Mouse (Mus musculus): ENCODE measurements around the gene Fut8.
"Not testable (repeated sequence)": the region's sequence is repeated elsewhere in the genome, so short reads cannot be mapped to it uniquely, and the experiment has no call there.

Fut8 gene

GRCm38 (mm10) chr12:77500439-77501055 is 262.6 kb downstream of the Fut8 start:
- no peak for DNase-seq (ENCODE audit: low read depth, low spot score)

DNA sequence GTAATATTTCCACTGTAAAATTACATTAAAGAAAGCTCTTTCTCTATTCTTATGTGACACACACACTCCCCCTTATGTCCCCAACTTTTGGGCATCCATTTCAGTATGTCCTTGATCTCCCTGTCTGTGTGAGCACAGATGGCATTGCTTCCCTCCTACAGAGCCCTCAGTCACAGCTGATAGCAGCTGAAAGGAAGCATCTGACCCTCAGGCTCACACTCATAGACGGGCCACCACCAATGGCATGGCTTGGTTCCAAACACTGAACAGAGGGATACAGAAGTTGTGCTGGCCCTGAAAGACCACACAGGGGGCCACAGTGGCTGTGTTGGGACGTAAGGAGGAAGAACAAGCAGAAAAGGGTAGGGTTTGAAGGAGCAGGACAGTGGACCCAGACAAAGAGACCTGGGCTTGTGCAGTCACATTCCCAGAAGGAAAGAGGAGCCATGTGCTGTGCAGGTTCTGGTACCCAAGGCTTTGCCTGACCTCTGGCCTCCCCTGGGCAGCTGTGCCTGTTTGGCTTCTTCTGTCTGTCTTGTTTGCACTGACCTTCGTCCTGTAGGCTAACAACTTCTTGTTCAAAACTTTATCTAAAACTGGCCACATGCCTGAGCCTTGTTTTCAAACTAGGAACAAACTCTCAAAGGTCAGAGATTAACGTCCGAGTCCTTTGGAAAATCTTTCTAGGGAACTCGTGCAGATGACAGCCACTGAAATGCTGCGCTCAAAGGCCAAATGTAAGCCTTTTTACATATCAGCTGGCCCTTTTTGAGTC is 263.7 kb downstream of the Fut8 start:
- DNase-seq (ENCODE audit: low read depth, low spot score) = no peak

DNA sequence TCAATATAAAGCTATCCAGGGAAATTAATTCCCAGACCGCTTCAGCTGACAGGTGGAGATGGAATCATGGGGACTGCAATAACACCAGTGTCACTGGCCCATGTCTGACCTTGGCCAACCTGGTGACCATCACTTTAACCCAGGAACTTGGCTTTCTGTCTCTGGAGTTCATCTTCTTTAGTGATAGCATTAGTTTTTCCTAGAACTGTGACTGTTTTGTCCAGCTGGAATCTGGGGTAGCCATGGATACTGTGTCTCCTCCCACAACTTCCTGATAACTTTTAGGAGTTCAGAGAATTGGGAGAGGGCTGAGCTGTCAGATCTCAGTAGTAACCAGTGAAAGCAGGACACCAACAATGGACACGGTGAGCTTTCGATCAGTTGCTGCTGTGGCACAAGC is 264.3 kb downstream of the Fut8 start:
- DNase-seq (ENCODE audit: low read depth, low spot score) = no peak

GRCm38 (mm10) chr12:77505431-77505830 is 267.5 kb downstream of the Fut8 start:
- DNase-seq (ENCODE audit: low read depth, low spot score) = no peak

- no peak for DNase-seq (ENCODE audit: low read depth, low spot score)
Measured at GRCm38 (mm10) chr12:77507770-77508169, 269.8 kb downstream of the Fut8 start.

GRCm38 (mm10) chr12:77510758-77511157 is 272.8 kb downstream of the Fut8 start:
- no peak for DNase-seq (ENCODE audit: low read depth, low spot score)

DNA sequence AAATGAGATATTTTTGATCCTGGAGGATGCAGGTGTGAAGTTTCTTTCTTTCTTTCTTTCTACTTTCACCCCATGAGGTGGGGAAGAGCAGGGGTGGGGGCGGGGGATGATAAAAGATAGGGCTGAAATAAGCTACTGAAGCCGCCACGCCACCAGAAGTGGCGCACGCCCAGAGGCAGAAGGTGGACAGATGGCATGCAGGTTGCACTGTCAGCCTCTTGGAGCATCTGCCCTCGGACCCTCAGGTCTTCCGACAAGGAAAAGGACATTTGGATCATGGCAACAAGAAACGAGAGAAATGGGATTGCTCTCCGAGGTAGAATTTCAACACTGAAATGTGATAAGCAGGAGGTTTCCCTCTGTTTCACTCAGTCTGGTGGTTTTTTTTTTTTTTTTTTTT is 273.3 kb downstream of the Fut8 start:
- no peak for DNase-seq (ENCODE audit: low read depth, low spot score)

GRCm38 (mm10) chr12:77511631-77512030 is 273.7 kb downstream of the Fut8 start:
- no peak for DNase-seq (ENCODE audit: low read depth, low spot score)

- no peak for DNase-seq (ENCODE audit: low read depth, low spot score)
Measured at GRCm38 (mm10) chr12:77516805-77517204, 278.9 kb downstream of the Fut8 start.

DNA sequence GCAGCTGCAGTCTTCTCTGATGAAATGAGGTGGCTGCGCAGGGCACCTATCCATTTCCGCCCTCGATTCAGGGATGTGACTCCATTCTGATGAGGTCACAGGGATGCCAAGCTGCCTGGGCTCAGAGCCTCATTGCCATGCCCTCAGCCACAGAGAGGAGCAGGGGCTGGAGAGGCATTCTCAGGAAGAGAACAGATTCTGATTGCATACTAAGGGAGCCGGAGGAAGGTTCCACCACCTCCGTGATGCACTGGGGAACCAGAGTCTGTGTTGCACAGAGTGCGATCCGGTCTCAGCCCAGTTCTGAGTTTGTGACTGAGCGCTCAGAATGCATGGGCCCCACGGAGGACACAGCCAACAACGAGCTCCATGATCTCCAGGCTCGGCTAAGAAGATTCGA is 279.8 kb downstream of the Fut8 start:
- no peak for DNase-seq (ENCODE audit: low read depth, low spot score)

- no peak for DNase-seq (ENCODE audit: low read depth, low spot score)
Measured at GRCm38 (mm10) chr12:77519534-77520102, 281.7 kb downstream of the Fut8 start.

DNA sequence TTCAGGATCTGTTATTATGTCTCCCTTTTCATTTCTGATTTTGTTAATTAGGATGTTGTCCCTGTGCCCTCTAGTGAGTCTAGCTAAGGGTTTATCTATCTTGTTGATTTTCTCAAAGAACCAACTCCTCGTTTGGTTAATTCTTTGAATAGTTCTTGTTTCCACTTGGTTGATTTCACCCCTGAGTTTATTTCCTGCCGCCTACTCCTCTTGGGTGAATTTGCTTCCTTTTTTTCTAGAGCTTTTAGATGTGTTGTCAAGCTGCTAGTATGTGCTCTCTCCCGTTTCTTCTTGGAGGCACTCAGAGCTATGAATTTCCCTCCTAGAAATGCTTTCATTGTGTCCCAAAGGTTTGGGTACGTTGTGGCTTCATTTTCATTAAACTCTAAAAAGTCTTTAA is 286.1 kb downstream of the Fut8 start:
- DNase-seq (ENCODE audit: low read depth, low spot score) = not testable (repeated sequence)
